Mouse (Mus musculus): ENCODE data around the gene Yif1b. TPM values are rescaled to one million over a fixed set of nuclear protein-coding genes. Genes with fewer than 3 reads are reported as not detected.
A peak's percentile ranks its signal among the peaks of the same experiment; 100 is the strongest.

The Yif1b gene
- polyA plus RNA-seq, 1 experiment from 2014 or later, result 114 TPM

DNA sequence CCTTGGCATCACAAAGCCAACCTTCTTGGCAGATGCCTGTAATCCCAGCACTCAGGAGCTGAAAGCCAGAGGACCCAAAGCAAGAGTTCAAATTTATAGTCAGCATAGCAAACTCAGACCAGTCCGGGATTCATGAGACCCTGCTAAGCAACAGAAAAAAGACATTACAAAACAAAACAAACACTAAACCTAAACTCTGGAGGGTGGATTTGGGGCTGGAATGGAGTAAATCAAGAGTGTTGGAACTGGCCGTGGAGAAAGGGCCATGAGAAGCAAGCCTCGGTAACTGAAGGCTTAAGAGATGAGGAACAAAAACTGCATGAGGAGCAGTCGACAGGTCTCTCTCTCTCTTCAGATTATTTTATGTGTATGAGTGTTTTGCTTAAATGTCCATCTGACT lies 45.7 kb downstream of the Yif1b start:
- H3K4me3 ChIP-seq (ENCODE audit: low read length), result no peak overlapping the region
- H3K9ac ChIP-seq (ENCODE audit: low read depth, low read length), result no peak overlapping the region
- H3K4me2 ChIP-seq (ENCODE audit: low read length), result no peak overlapping the region
- H3K27me3 ChIP-seq (replicated peaks; ENCODE audit: control insufficient read depth, insufficient read depth, low read length), result peaks cover 4% of the 10 kb centered on the region; the same call in 1 of the 2 replicates
- H3K36me3 ChIP-seq (ENCODE audit: control insufficient read depth, insufficient read depth, low read length), result no peaks in the 10 kb centered on the region
- H3K4me1 ChIP-seq (ENCODE audit: control insufficient read depth, insufficient read depth, low read depth, low read length), result peaks cover 7% of the 10 kb centered on the region
- H3K27ac ChIP-seq (ENCODE audit: low read depth, low read length), result no peak overlapping the region
- H3K9me3 ChIP-seq (ENCODE audit: control insufficient read depth, low read length), result no peaks in the 10 kb centered on the region
- ATAC-seq, result no peak
- WGBS, result 84% methylated on average over 4 of the region's 4 CpGs

DNA sequence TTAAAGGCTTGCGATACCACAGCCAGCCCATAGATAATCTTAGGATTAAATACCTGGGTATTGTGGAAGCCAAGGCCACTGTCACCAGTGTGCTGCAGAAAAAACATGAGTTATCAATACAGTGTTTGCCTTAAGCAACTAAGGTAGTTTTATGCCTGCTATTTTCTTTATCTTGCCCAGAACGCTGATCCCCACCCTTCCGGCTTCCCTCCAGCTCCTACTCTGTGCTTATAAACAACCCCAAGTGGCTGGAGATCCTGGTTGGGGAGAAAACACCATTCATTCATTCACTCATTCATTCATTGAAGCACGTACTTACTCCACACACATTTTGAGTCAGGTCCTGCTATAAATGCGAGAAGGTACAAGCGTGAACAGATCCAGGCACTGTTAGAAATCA lies 46.4 kb downstream of the Yif1b start:
- Histone ChIP-seq H3K9ac (ENCODE audit: low read depth, low read length) (no peak overlapping the region), H3K4me2 (ENCODE audit: low read length) (no peak overlapping the region), H3K4me1 (ENCODE audit: control insufficient read depth, insufficient read depth, low read depth, low read length) (peaks cover 12% of the 10 kb centered on the region), H3K27me3 (replicated peaks; ENCODE audit: control insufficient read depth, insufficient read depth, low read length) (peaks cover 4% of the 10 kb centered on the region; the same call in 1 of the 2 replicates), H3K9me3 (ENCODE audit: control insufficient read depth, low read length) (no peaks in the 10 kb centered on the region), H3K27ac (ENCODE audit: low read depth, low read length) (no peak overlapping the region), H3K4me3 (ENCODE audit: low read length) (no peak overlapping the region), H3K36me3 (ENCODE audit: control insufficient read depth, insufficient read depth, low read length) (no peaks in the 10 kb centered on the region)
- WGBS, result 96% methylated on average over 6 of the region's 6 CpGs
- no peak for ATAC-seq

DNA sequence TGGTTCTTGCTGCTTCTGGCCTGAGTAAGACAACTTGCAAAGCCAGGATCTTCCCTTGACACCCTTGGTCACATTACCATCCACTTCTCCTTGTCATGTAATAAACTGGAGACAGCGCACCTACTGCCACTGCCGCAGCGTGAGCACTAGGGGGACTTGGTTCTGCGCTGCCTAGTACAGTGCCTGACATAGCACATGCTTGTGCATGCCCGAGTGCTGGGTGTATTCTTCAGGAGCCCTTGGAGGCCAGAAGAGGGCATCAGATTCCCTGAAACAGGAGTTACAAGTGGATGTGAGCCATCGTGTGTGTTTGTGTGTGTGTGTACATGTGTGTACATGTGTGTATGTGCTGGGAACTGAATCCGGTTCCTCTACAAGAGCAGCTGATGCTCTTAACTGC lies 49.4 kb downstream of the Yif1b start:
- Histone ChIP-seq H3K9me3 (ENCODE audit: control insufficient read depth, low read length) (no peaks in the 10 kb centered on the region), H3K4me1 (ENCODE audit: control insufficient read depth, insufficient read depth, low read depth, low read length) (peaks cover 6% of the 10 kb centered on the region), H3K36me3 (ENCODE audit: control insufficient read depth, insufficient read depth, low read length) (no peaks in the 10 kb centered on the region), H3K27me3 (replicated peaks; ENCODE audit: control insufficient read depth, insufficient read depth, low read length) (peaks cover 3% of the 10 kb centered on the region; the same call in 1 of the 2 replicates), H3K4me2 (ENCODE audit: low read length) (no peak overlapping the region), H3K9ac (ENCODE audit: low read depth, low read length) (no peak overlapping the region), H3K27ac (ENCODE audit: low read depth, low read length) (no peak overlapping the region), H3K4me3 (ENCODE audit: low read length) (no peak overlapping the region)
- ATAC-seq, result no peak
- 85% methylated on average over 7 of the region's 7 CpGs for WGBS

- Histone ChIP-seq H3K36me3 (ENCODE audit: control insufficient read depth, insufficient read depth, low read length) (no peaks in the 10 kb centered on the region), H3K4me3 (ENCODE audit: low read length) (no peak overlapping the region), H3K4me2 (ENCODE audit: low read length) (no peak overlapping the region), H3K27ac (ENCODE audit: low read depth, low read length) (no peak overlapping the region), H3K4me1 (ENCODE audit: control insufficient read depth, insufficient read depth, low read depth, low read length) (peaks cover 6% of the 10 kb centered on the region), H3K9ac (ENCODE audit: low read depth, low read length) (no peak overlapping the region), H3K9me3 (ENCODE audit: control insufficient read depth, low read length) (no peaks in the 10 kb centered on the region), H3K27me3 (replicated peaks; ENCODE audit: control insufficient read depth, insufficient read depth, low read length) (no peaks in the 10 kb centered on the region)
- ATAC-seq, result no peak
- 93% methylated on average over 2 of the region's 2 CpGs for WGBS
Measured at GRCm38 (mm10) chr7:29288079-29288478, 50.0 kb downstream of the Yif1b start.

DNA sequence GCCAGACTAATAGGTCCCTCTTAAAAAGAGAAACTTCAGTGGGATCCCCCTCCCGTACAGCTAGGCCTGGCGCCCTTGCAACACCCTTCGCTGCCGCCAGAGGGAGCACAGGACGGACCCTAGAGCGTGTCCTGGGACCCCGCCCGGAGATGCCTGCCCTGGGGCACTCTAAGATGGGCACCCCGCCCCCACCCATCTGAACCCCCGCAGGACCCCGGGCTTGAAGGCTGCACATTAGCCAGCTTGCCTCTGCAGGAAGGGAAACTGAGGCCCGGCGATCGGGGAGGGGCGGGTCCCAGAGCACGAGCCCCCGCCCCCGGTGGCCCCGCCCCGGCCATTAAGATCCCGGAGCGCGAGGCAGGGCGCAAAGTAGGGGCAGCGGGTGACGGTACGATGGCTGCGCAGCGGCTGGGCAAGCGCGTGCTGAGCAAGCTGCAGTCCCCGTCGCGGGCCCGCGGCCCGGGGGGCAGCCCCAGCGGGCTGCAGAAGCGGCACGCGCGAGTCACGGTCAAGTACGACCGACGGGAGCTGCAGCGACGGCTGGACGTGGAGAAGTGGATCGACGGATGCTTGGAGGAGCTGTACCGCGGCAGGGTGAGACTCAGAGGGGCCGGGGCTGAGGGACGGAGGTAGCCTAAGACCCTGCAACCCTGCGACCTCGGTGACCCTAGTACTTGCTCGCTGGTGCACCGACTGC lies 51.0 kb downstream of the Yif1b start, which contains the start of gene Ppp1r14a:
Gene Ppp1r14a, plus strand, starts transcription at position 367 of the 697 bp plus-strand sequence.
- Histone ChIP-seq H3K27ac (ENCODE audit: low read depth, low read length) (no peak within 1 kb of the TSS), H3K4me2 (ENCODE audit: low read length) (peak within 1 kb of the TSS; percentile 76), H3K9me3 (ENCODE audit: control insufficient read depth, low read length) (no peaks in the 10 kb centered on the region), H3K9ac (ENCODE audit: low read depth, low read length) (peak within 1 kb of the TSS; percentile 69), H3K4me3 (ENCODE audit: low read length) (peak within 1 kb of the TSS; percentile 51), H3K4me1 (ENCODE audit: control insufficient read depth, insufficient read depth, low read depth, low read length) (peaks cover 9% of the 10 kb centered on the region), H3K27me3 (replicated peaks; ENCODE audit: control insufficient read depth, insufficient read depth, low read length) (no peaks in the 10 kb centered on the region), H3K36me3 (ENCODE audit: control insufficient read depth, insufficient read depth, low read length) (no peaks in the 10 kb centered on the region)
- under 1% methylated on average over 43 of the region's 59 CpGs for WGBS
- peak; percentile 37; the same call in 1 of the 2 replicates for ATAC-seq

GRCm38 (mm10) chr7:29289856-29290255 lies 51.7 kb downstream of the Yif1b start:
- H3K36me3 ChIP-seq (ENCODE audit: control insufficient read depth, insufficient read depth, low read length), result no peaks in the 10 kb centered on the region
- no peak overlapping the region for H3K4me3 ChIP-seq (ENCODE audit: low read length)
- H3K9ac ChIP-seq (ENCODE audit: low read depth, low read length), result no peak overlapping the region
- peak overlapping the region; percentile 76; the same call in 1 of the 2 replicates for H3K4me2 ChIP-seq (ENCODE audit: low read length)
- no peak overlapping the region for H3K27ac ChIP-seq (ENCODE audit: low read depth, low read length)
- 79% methylated on average over 6 of the region's 6 CpGs for WGBS
- no peak for ATAC-seq
- peaks cover 9% of the 10 kb centered on the region for H3K4me1 ChIP-seq (ENCODE audit: control insufficient read depth, insufficient read depth, low read depth, low read length)
- H3K27me3 ChIP-seq (replicated peaks; ENCODE audit: control insufficient read depth, insufficient read depth, low read length), result no peaks in the 10 kb centered on the region
- no peaks in the 10 kb centered on the region for H3K9me3 ChIP-seq (ENCODE audit: control insufficient read depth, low read length)

DNA sequence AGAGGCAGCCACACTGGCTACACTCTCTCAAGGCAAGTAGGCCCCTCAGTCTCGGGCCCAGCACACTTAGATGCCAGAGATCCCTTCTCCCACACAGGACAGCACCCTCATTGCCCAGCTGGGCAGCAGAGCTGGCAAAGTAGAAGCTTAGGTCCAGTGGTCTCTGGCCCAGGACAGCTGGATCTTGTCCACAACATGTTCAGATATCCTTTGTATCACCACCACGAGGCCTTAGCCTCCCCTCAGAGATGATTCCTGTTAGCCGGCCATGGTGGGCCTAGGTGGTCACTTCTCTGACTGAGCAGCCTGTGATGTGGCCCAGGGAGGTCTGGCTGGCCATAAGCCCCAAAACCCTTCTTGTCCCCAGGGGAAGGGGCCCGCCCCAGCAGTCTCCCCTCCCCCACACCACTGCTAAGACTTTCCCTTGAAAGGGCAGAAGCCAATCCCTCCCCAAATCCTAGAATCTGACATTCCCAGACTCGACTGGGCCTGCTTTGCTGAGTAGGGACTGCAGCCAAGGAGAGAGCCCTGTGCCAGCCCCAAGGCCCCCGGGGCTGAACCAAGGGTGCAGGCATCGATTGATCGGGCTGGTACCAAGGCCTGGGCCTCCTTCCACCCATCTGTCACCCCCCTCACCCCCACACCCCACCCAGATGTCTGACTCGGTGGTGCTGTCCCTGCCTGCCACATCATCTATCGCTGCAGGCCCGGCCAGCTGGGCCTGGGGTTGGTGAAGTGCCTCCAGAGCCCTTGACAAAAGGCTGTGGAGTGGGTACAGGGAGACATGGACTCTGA lies 52.8 kb downstream of the Yif1b start:
- no peaks in the 10 kb centered on the region for H3K9me3 ChIP-seq (ENCODE audit: control insufficient read depth, low read length)
- no peak overlapping the region for H3K4me3 ChIP-seq (ENCODE audit: low read length)
- WGBS, result 32% methylated on average over 11 of the region's 11 CpGs
- no peak overlapping the region for H3K4me2 ChIP-seq (ENCODE audit: low read length)
- peak overlapping the region; percentile 59 for H3K27ac ChIP-seq (ENCODE audit: low read depth, low read length)
- no peaks in the 10 kb centered on the region for H3K36me3 ChIP-seq (ENCODE audit: control insufficient read depth, insufficient read depth, low read length)
- H3K9ac ChIP-seq (ENCODE audit: low read depth, low read length), result peak overlapping the region; percentile 38; the same call in 1 of the 2 replicates
- peaks cover 9% of the 10 kb centered on the region for H3K4me1 ChIP-seq (ENCODE audit: control insufficient read depth, insufficient read depth, low read depth, low read length)
- H3K27me3 ChIP-seq (replicated peaks; ENCODE audit: control insufficient read depth, insufficient read depth, low read length), result no peaks in the 10 kb centered on the region
- 0 out of 2 replicates have a peak, but pooled peaks have one; percentile 7 for ATAC-seq

GRCm38 (mm10) chr7:29291616-29292457 lies 53.7 kb downstream of the Yif1b start:
- ATAC-seq, result 0 out of 2 replicates have a peak, but pooled peaks have one; percentile 22
- H3K9me3 ChIP-seq (ENCODE audit: control insufficient read depth, low read length), result no peaks in the 10 kb centered on the region
- 23% methylated on average over 7 of the region's 7 CpGs for WGBS
- H3K4me3 ChIP-seq (ENCODE audit: low read length), result no peak overlapping the region
- peak overlapping the region; percentile 59 for H3K27ac ChIP-seq (ENCODE audit: low read depth, low read length)
- no peaks in the 10 kb centered on the region for H3K36me3 ChIP-seq (ENCODE audit: control insufficient read depth, insufficient read depth, low read length)
- 0 out of 2 replicates have a peak overlapping the region, but pooled peaks have one; percentile 38 for H3K9ac ChIP-seq (ENCODE audit: low read depth, low read length)
- H3K27me3 ChIP-seq (replicated peaks; ENCODE audit: control insufficient read depth, insufficient read depth, low read length), result no peaks in the 10 kb centered on the region
- H3K4me1 ChIP-seq (ENCODE audit: control insufficient read depth, insufficient read depth, low read depth, low read length), result peaks cover 9% of the 10 kb centered on the region
- H3K4me2 ChIP-seq (ENCODE audit: low read length), result no peak overlapping the region; the same call in 1 of the 2 replicates
